12 mouse cellular contexts compared by ENCODE assay signal in genomic region chr12:69767476-69768258, GRCm38 (mm10). TPM values are rescaled to one million over a fixed set of nuclear protein-coding genes. Genes with fewer than 3 reads are reported as not detected.
A peak's percentile ranks its signal among the peaks of the same experiment; 100 is the strongest.
DNase-seq lines count a peak whose midpoint lies in the region; ATAC-seq lines count a peak whose summit lies in the region.
"Had no signal": no experiment of that assay in that cellular context is flagged by ENCODE, and none has a peak within 500 bp of the region (broad histone marks: within the 10 kb centered on the region; RNA-seq: fewer than 3 reads in every experiment).

No protein-coding gene starts in this region.

- peak overlapping the region; percentile 27 for H3K4me2 ChIP-seq in forebrain, embryonic 12.5 days
- H3K4me2 ChIP-seq in hindbrain, embryonic 16.5 days (ENCODE audit: low read length), result no peak overlapping the region
- no peak overlapping the region; the same call in 1 of the 2 replicates for H3K4me2 ChIP-seq in midbrain, embryonic 14.5 days (ENCODE audit: low read length)
- H3K4me2 ChIP-seq: heart, embryonic 15.5 days had no signal

- intact Hi-C loops in gastrocnemius, postnatal 14 days (cut with DNase I; ENCODE audit: low total_unique reads), result no loop called here

- H3K36me3 ChIP-seq in megakaryocyte, embryonic 14.5 days (replicated peaks; ENCODE audit: low read length), result no peaks in the 10 kb centered on the region
- no peaks in the 10 kb centered on the region for H3K36me3 ChIP-seq in forebrain, embryonic 12.5 days (replicated peaks)
- H3K36me3 ChIP-seq in hindbrain, embryonic 16.5 days (ENCODE audit: control insufficient read depth, insufficient read depth, low read length), result no peaks in the 10 kb centered on the region
- H3K36me3 ChIP-seq in midbrain, embryonic 14.5 days (ENCODE audit: control insufficient read depth, insufficient read depth, low read length), result no peaks in the 10 kb centered on the region
- H3K36me3 ChIP-seq: heart, embryonic 15.5 days had no signal

- peak overlapping the region; percentile 73 for H3K4me3 ChIP-seq in megakaryocyte, embryonic 14.5 days (replicated peaks)
- H3K4me3 ChIP-seq in forebrain, embryonic 12.5 days (replicated peaks), result no peak overlapping the region
- no peak overlapping the region for H3K4me3 ChIP-seq in hindbrain, embryonic 16.5 days (ENCODE audit: low read length)
- no peak overlapping the region for H3K4me3 ChIP-seq in midbrain, embryonic 14.5 days (replicated peaks; ENCODE audit: low read depth, low read length)
- H3K4me3 ChIP-seq: heart, embryonic 15.5 days; myocyte had no signal

- DNase-seq in midbrain, embryonic 14.5 days, result peak; percentile 24
- DNase-seq in lung, postnatal 10 days, result no peak
- DNase-seq in gastrocnemius, postnatal 14 days, result no peak
- DNase-seq: cerebellum, postnatal 25 days; kidney, adult 11 months; lung, postnatal 14 days had no signal

- 0 out of 2 replicates have a peak overlapping the region, but pooled peaks have one; percentile 17 for H3K9ac ChIP-seq in forebrain, embryonic 12.5 days
- no peak overlapping the region for H3K9ac ChIP-seq in hindbrain, embryonic 16.5 days (ENCODE audit: low read depth, low read length)
- H3K9ac ChIP-seq in midbrain, embryonic 14.5 days (replicated peaks; ENCODE audit: low read length), result no peak overlapping the region
- H3K9ac ChIP-seq: heart, embryonic 15.5 days had no signal

- no peak for ATAC-seq in megakaryocyte, adult 5-6 weeks (ENCODE audit: poor library complexity, severe bottlenecking)
- peak; percentile 57; the same call in 1 of the 2 replicates for ATAC-seq in forebrain, embryonic 12.5 days (ENCODE audit: low FRiP score)
- ATAC-seq in hindbrain, embryonic 16.5 days, result peak; percentile 34; the same call in 1 of the 2 replicates
- ATAC-seq in midbrain, embryonic 14.5 days (ENCODE audit: low FRiP score, low TSS enrichment), result no peak

- peaks cover 7% of the 10 kb centered on the region for H3K9me3 ChIP-seq in megakaryocyte, embryonic 14.5 days
- H3K9me3 ChIP-seq in forebrain, embryonic 12.5 days, result no peaks in the 10 kb centered on the region
- H3K9me3 ChIP-seq in hindbrain, embryonic 16.5 days (ENCODE audit: control insufficient read depth, low read length), result no peaks in the 10 kb centered on the region
- H3K9me3 ChIP-seq in midbrain, embryonic 14.5 days (ENCODE audit: control insufficient read depth, low read length), result 0 out of 2 replicates have a peak, but pooled peaks cover 3% of the 10 kb centered on the region
- H3K9me3 ChIP-seq: heart, embryonic 15.5 days had no signal

- H3K27me3 ChIP-seq in megakaryocyte, embryonic 14.5 days (replicated peaks), result peaks cover 5% of the 10 kb centered on the region
- no peaks in the 10 kb centered on the region for H3K27me3 ChIP-seq in forebrain, embryonic 12.5 days
- no peaks in the 10 kb centered on the region for H3K27me3 ChIP-seq in hindbrain, embryonic 16.5 days (replicated peaks; ENCODE audit: control insufficient read depth, insufficient read depth, low read length)
- no peaks in the 10 kb centered on the region for H3K27me3 ChIP-seq in midbrain, embryonic 14.5 days (ENCODE audit: control insufficient read depth, insufficient read depth, low read length)
- H3K27me3 ChIP-seq: heart, embryonic 15.5 days had no signal

- H3K4me1 ChIP-seq in megakaryocyte, embryonic 14.5 days, result peaks cover 57% of the 10 kb centered on the region
- H3K4me1 ChIP-seq in forebrain, embryonic 12.5 days, result peaks cover 28% of the 10 kb centered on the region
- H3K4me1 ChIP-seq in hindbrain, embryonic 16.5 days (ENCODE audit: control insufficient read depth, insufficient read depth, low read depth, low read length), result peaks cover 2% of the 10 kb centered on the region; the same call in 1 of the 2 replicates
- peaks cover 5% of the 10 kb centered on the region for H3K4me1 ChIP-seq in midbrain, embryonic 14.5 days (ENCODE audit: control insufficient read depth, insufficient read depth, low read length)
- H3K4me1 ChIP-seq: heart, embryonic 15.5 days had no signal

- 22% methylated on average over 9 of the region's 9 CpGs for WGBS in forebrain, embryonic 12.5 days
- 44% methylated on average over 9 of the region's 9 CpGs for WGBS in hindbrain, embryonic 16.5 days
- 41% methylated on average over 9 of the region's 9 CpGs for WGBS in midbrain, embryonic 14.5 days

- H3K27ac ChIP-seq in forebrain, embryonic 12.5 days, result peak overlapping the region; percentile 42
- no peak overlapping the region for H3K27ac ChIP-seq in hindbrain, embryonic 16.5 days (ENCODE audit: low read depth, low read length)
- H3K27ac ChIP-seq in midbrain, embryonic 14.5 days (replicated peaks; ENCODE audit: low read depth, low read length), result no peak overlapping the region
- H3K27ac ChIP-seq: heart, embryonic 15.5 days had no signal

RNA-seq across cellular contexts. Expression of gene Cdkl1, which starts 23.4 kb away (rescaled TPM):
- polyA plus RNA-seq in megakaryocyte, embryonic 14.5 days (2012; ENCODE audit: insufficient read depth, low replicate concordance), result not detected in 2 replicates
- total RNA-seq in megakaryocyte, adult 5-6 weeks (2015), result 0.11 TPM in 1 of 2 replicates, not detected in the other
- 0.15 TPM in 1 of 2 replicates, not detected in the other for total RNA-seq in megakaryocyte, adult 5-6 weeks (2017)
- 0.47 and 0.93 TPM in 2 replicates for polyA plus RNA-seq in forebrain, embryonic 12.5 days (2016; fragmentation: Nextera tagmentation; extraction: Ambion mirVana)
- 13.2 and 16.5 TPM in 2 replicates for polyA plus RNA-seq in hindbrain, embryonic 16.5 days (2015; fragmentation: Nextera tagmentation; extraction: Ambion mirVana)
- 7.1 and 11.4 TPM in 2 replicates for polyA plus RNA-seq in midbrain, embryonic 14.5 days (2014; fragmentation: Nextera tagmentation; extraction: Ambion mirVana)
- total RNA-seq in gastrocnemius, postnatal 14 days (2021), result under 1 TPM; 0.72 to 0.84 TPM

RNA-seq across cellular contexts. Expression of gene Atp5s, which starts 42.9 kb away (rescaled TPM):
- polyA plus RNA-seq in megakaryocyte, embryonic 14.5 days (2012; ENCODE audit: insufficient read depth, low replicate concordance), result 3.3 and 5.8 TPM in 2 replicates
- total RNA-seq in megakaryocyte, adult 5-6 weeks (2015), result 10.3 and 12.6 TPM in 2 replicates
- total RNA-seq in megakaryocyte, adult 5-6 weeks (2017), result 4.2 and 5.2 TPM in 2 replicates
- polyA plus RNA-seq in forebrain, embryonic 12.5 days (2016; fragmentation: Nextera tagmentation; extraction: Ambion mirVana), result 22.7 and 24.1 TPM in 2 replicates
- 38.9 and 42.6 TPM in 2 replicates for polyA plus RNA-seq in hindbrain, embryonic 16.5 days (2015; fragmentation: Nextera tagmentation; extraction: Ambion mirVana)
- 31.8 and 37.8 TPM in 2 replicates for polyA plus RNA-seq in midbrain, embryonic 14.5 days (2014; fragmentation: Nextera tagmentation; extraction: Ambion mirVana)
- 10 to 100 TPM in 1 of 2 experiments, 1 to 10 TPM in 1; 7.3 to 10.5 TPM for total RNA-seq in gastrocnemius, postnatal 14 days (2021)

RNA-seq across cellular contexts. Expression of gene L2hgdh, which starts 43.0 kb away (rescaled TPM):
- 0.65 and 0.95 TPM in 2 replicates for polyA plus RNA-seq in megakaryocyte, embryonic 14.5 days (2012; ENCODE audit: insufficient read depth, low replicate concordance)
- 1.6 and 2.4 TPM in 2 replicates for total RNA-seq in megakaryocyte, adult 5-6 weeks (2015)
- total RNA-seq in megakaryocyte, adult 5-6 weeks (2017), result 1.4 and 4.3 TPM in 2 replicates
- polyA plus RNA-seq in forebrain, embryonic 12.5 days (2016; fragmentation: Nextera tagmentation; extraction: Ambion mirVana), result 15.7 and 16.2 TPM in 2 replicates
- polyA plus RNA-seq in hindbrain, embryonic 16.5 days (2015; fragmentation: Nextera tagmentation; extraction: Ambion mirVana), result 14.4 and 15.3 TPM in 2 replicates
- polyA plus RNA-seq in midbrain, embryonic 14.5 days (2014; fragmentation: Nextera tagmentation; extraction: Ambion mirVana), result 9.8 and 10.8 TPM in 2 replicates
- 10 to 100 TPM; 24.6 to 28.1 TPM for total RNA-seq in gastrocnemius, postnatal 14 days (2021)

Comparison
In these comparisons a context has a peak if more than half of its experiments do, and no peak if none do; other contexts are left out.
1. ATAC-seq: peak in forebrain, embryonic 12.5 days (single experiment) and hindbrain, embryonic 16.5 days (single experiment); none in megakaryocyte, adult 5-6 weeks (single experiment) and midbrain, embryonic 14.5 days (single experiment).